Mouse (Mus musculus) MEL (cell line): ENCODE results near the gene Lrrc23. TPM values are rescaled to one million over a fixed set of nuclear protein-coding genes. Genes with fewer than 3 reads are reported as not detected.
A peak's percentile ranks its signal among the peaks of the same experiment; 100 is the strongest.

Experiments used
- DNase-seq: peaks from one replicate; pipeline ENCODE4 v3.0.0; 2011; ENCODE audit warnings: low read depth, low spot score
- H3K27ac ChIP-seq: 2 replicates; pipeline ENCODE4 v1.5.1; 2012; ENCODE audit warnings: low read depth, mild to moderate bottlenecking, control low read depth, low read length, moderate library complexity; ENCODE audit not compliant: control insufficient read depth
- H3K27me3 ChIP-seq, 2 experiments: fragments of 150-350 bp in 1 of 2; sonication (generic) in 1 of 2; 2 replicates each; pipeline ENCODE4 v1.6.1; 2012; ENCODE audit warnings: low read length in 2 of 2, mild to moderate bottlenecking in 2 of 2, improper control_type of control experiment in 1 of 2, moderate library complexity in 1 of 2; ENCODE audit not compliant: insufficient read depth in 2 of 2, control insufficient read depth in 1 of 2
- H3K36me3 ChIP-seq, 2 experiments: 2 replicates each; pipeline ENCODE4 v1.6.1; 2012 to 2014; ENCODE audit warnings: low read length in 2 of 2, improper control_type of control experiment in 1 of 2, inconsistent platforms in 1 of 2, mild to moderate bottlenecking in 1 of 2; ENCODE audit not compliant: insufficient read depth in 2 of 2, control insufficient read depth in 1 of 2
- H3K4me1 ChIP-seq, 2 experiments: fragments of 150-350 bp in 1 of 2; sonication (generic) in 1 of 2; 2 replicates each; pipeline ENCODE4 v1.6.1; 2012; ENCODE audit warnings: low read length in 2 of 2, improper control_type of control experiment in 1 of 2, mild to moderate bottlenecking in 1 of 2; ENCODE audit not compliant: insufficient read depth in 2 of 2, control insufficient read depth in 1 of 2
- H3K4me3 ChIP-seq, 2 experiments: fragments of 150-350 bp in 1 of 2; sonication (generic) in 1 of 2; 2 replicates each; pipeline ENCODE4 v1.5.1; 2012; ENCODE audit warnings: low read depth in 2 of 2, low read length in 2 of 2, mild to moderate bottlenecking in 2 of 2, moderate library complexity in 2 of 2, control low read depth in 1 of 2, improper control_type of control experiment in 1 of 2; ENCODE audit not compliant: control insufficient read depth in 1 of 2, insufficient read depth in 1 of 2
- H3K79me2 ChIP-seq: 2 replicates; pipeline ENCODE4 v1.6.1; 2012; ENCODE audit warnings: mild to moderate bottlenecking, low read length, moderate library complexity; ENCODE audit not compliant: control insufficient read depth, poor library complexity, insufficient read depth
- H3K9ac ChIP-seq: 2 replicates; pipeline ENCODE4 v1.6.1; 2012; ENCODE audit warnings: low read depth, mild to moderate bottlenecking, control low read depth, low read length, moderate library complexity; ENCODE audit not compliant: control insufficient read depth, poor library complexity, severe bottlenecking
- H3K9me3 ChIP-seq: fragments of 150-350 bp; sonication (generic); replicated peaks from 2 replicates; pipeline ENCODE4 v1.6.1; 2012; ENCODE audit warnings: mild to moderate bottlenecking, low read length, improper control_type of control experiment, moderate library complexity; ENCODE audit not compliant: insufficient read depth
- BHLHE40 ChIP-seq: IDR thresholded peaks from 2 replicates; pipeline ENCODE4 v1.6.1; 2012; ENCODE audit warnings: low read depth, mild to moderate bottlenecking, inconsistent platforms, low read length, improper control_type of control experiment, borderline replicate concordance
- CHD1 ChIP-seq: IDR thresholded peaks from 2 replicates; pipeline ENCODE4 v1.6.1; 2012; ENCODE audit warnings: low read depth, mild to moderate bottlenecking, inconsistent platforms, low read length, improper control_type of control experiment
- CTCF ChIP-seq, 3 experiments: IDR thresholded peaks in 2 of 3; conservative IDR thresholded peaks in 1 of 3; 2 replicates each; pipeline ENCODE4 v1.5.1; 2011 to 2012; ENCODE audit warnings: low read length in 3 of 3, low read depth in 2 of 3, mild to moderate bottlenecking in 2 of 3, improper control_type of control experiment in 1 of 3, inconsistent platforms in 1 of 3, mixed read lengths in 1 of 3, moderate library complexity in 1 of 3; ENCODE audit not compliant: control insufficient read depth in 1 of 3, insufficient read depth in 1 of 3, poor library complexity in 1 of 3, severe bottlenecking in 1 of 3
- ETS1 ChIP-seq: IDR thresholded peaks from 2 replicates; pipeline ENCODE4 v1.6.1; 2012; ENCODE audit warnings: low read depth, mild to moderate bottlenecking, inconsistent platforms, low read length, improper control_type of control experiment, moderate library complexity
- HCFC1 ChIP-seq: IDR thresholded peaks from 2 replicates; pipeline ENCODE4 v1.6.1; 2012; ENCODE audit warnings: low read depth, mild to moderate bottlenecking, inconsistent platforms, low read length, improper control_type of control experiment, moderate library complexity
- JUND ChIP-seq: IDR thresholded peaks from 2 replicates; pipeline ENCODE4 v1.6.1; 2011; ENCODE audit warnings: low read depth, mild to moderate bottlenecking, improper control_type of control experiment, low read length
- MAFK ChIP-seq: IDR thresholded peaks from 2 replicates; pipeline ENCODE4 v1.6.1; 2011; ENCODE audit warnings: low read depth, mild to moderate bottlenecking, low read length, improper control_type of control experiment, borderline replicate concordance
- MAX ChIP-seq: IDR thresholded peaks from 2 replicates; pipeline ENCODE4 v1.6.1; 2011; ENCODE audit warnings: low read length, improper control_type of control experiment
- MAZ ChIP-seq: IDR thresholded peaks from 2 replicates; pipeline ENCODE4 v1.6.1; 2012; ENCODE audit warnings: low read depth, mild to moderate bottlenecking, inconsistent platforms, low read length, improper control_type of control experiment
- MYB ChIP-seq: IDR thresholded peaks from 2 replicates; pipeline ENCODE4 v1.6.1; 2011; ENCODE audit warnings: mild to moderate bottlenecking, low read depth, low read length, improper control_type of control experiment
- MYC ChIP-seq: IDR thresholded peaks from 2 replicates; pipeline ENCODE4 v1.6.1; 2011; ENCODE audit warnings: low read depth, mild to moderate bottlenecking, low read length, improper control_type of control experiment, moderate library complexity
- NRF1 ChIP-seq: IDR thresholded peaks from 2 replicates; pipeline ENCODE4 v1.6.1; 2014; ENCODE audit warnings: low read depth, mild to moderate bottlenecking, inconsistent platforms, low read length, improper control_type of control experiment, moderate library complexity; ENCODE audit not compliant: poor library complexity, insufficient read depth, severe bottlenecking
- POLR2AphosphoS5 ChIP-seq: IDR thresholded peaks from 2 replicates; pipeline ENCODE4 v1.6.1; 2012; ENCODE audit warnings: low read depth, borderline replicate concordance, mild to moderate bottlenecking, inconsistent platforms, low read length, moderate library complexity, mixed read lengths
- RAD21 ChIP-seq: IDR thresholded peaks from 2 replicates; pipeline ENCODE4 v1.6.1; 2011; ENCODE audit warnings: mild to moderate bottlenecking, low read depth, low read length, improper control_type of control experiment
- RCOR1 ChIP-seq: IDR thresholded peaks from 2 replicates; pipeline ENCODE4 v1.6.1; 2012; ENCODE audit warnings: low read depth, mild to moderate bottlenecking, inconsistent platforms, low read length, improper control_type of control experiment
- SIN3A ChIP-seq: IDR thresholded peaks from 2 replicates; pipeline ENCODE4 v1.6.1; 2012; ENCODE audit warnings: low read length, improper control_type of control experiment, inconsistent platforms
- SMC3 ChIP-seq: IDR thresholded peaks from 2 replicates; pipeline ENCODE4 v1.6.1; 2011; ENCODE audit warnings: low read depth, low read length, improper control_type of control experiment
- TAL1 ChIP-seq: IDR thresholded peaks from 2 replicates; pipeline ENCODE4 v1.6.1; 2012; ENCODE audit warnings: mild to moderate bottlenecking, inconsistent platforms, low read length, moderate library complexity, mixed read lengths
- TBP ChIP-seq: IDR thresholded peaks from 2 replicates; pipeline ENCODE4 v1.8.0; 2011; ENCODE audit warnings: low read depth, low read length, improper control_type of control experiment
- TCF12 ChIP-seq: IDR thresholded peaks from 2 replicates; pipeline ENCODE4 v1.6.1; 2014; ENCODE audit warnings: low read depth, mild to moderate bottlenecking, inconsistent platforms, low read length, improper control_type of control experiment, moderate library complexity
- UBTF ChIP-seq: IDR thresholded peaks from 2 replicates; pipeline ENCODE4 v1.6.1; 2012; ENCODE audit warnings: low read depth, mild to moderate bottlenecking, inconsistent platforms, low read length, improper control_type of control experiment, moderate library complexity, borderline replicate concordance; ENCODE audit not compliant: insufficient read depth
- USF1 ChIP-seq: IDR thresholded peaks from 2 replicates; pipeline ENCODE4 v1.6.1; 2014; ENCODE audit warnings: low read depth, mild to moderate bottlenecking, inconsistent platforms, low read length, improper control_type of control experiment, moderate library complexity
- USF2 ChIP-seq, 2 experiments: IDR thresholded peaks; 2 replicates each; pipeline ENCODE4 v1.6.1; 2011 to 2012; ENCODE audit warnings: improper control_type of control experiment in 2 of 2, low read length in 2 of 2, borderline replicate concordance in 1 of 2, inconsistent platforms in 1 of 2, low read depth in 1 of 2, mild to moderate bottlenecking in 1 of 2; ENCODE audit not compliant: insufficient read depth in 1 of 2
- ZC3H11A ChIP-seq: IDR thresholded peaks from 2 replicates; pipeline ENCODE4 v1.6.1; 2012; ENCODE audit warnings: low read depth, mild to moderate bottlenecking, inconsistent platforms, low read length, improper control_type of control experiment
- ZKSCAN1 ChIP-seq: IDR thresholded peaks from 2 replicates; pipeline ENCODE4 v1.6.1; 2012; ENCODE audit warnings: low read depth, mild to moderate bottlenecking, inconsistent platforms, low read length, improper control_type of control experiment, moderate library complexity
- polyA plus RNA-seq, 2 experiments: library from polyadenylated mRNA; stranded (reverse) in 1 of 2; unstranded in 1 of 2; fragments of >175 nt in 1 of 2; fragments of >200 nt in 1 of 2; gene quantifications; 2 replicates each; pipeline versions ENCODE4 v1.2.1 to v1.2.4; 2012; ENCODE audit warnings: low replicate concordance in 2 of 2, low read depth in 1 of 2; ENCODE audit not compliant: insufficient read length in 2 of 2, insufficient read depth in 1 of 2, missing spikeins in 1 of 2
- total RNA-seq: library from RNA; depleted of rRNA; stranded (reverse); fragments of 300-350 nt; gene quantifications from 2 replicates; pipeline ENCODE4 v1.2.3, GENCODE M21; 2012

Lrrc23 gene
- total and polyA plus RNA-seq, 3 experiments, result 0.11 TPM; not detected in 2

GRCm38 (mm10) chr6:124795781-124796180 lies 16.3 kb upstream of the Lrrc23 start:
- Histone ChIP-seq H3K79me2 (no peaks in the 10 kb centered on the region), H3K4me3 (no peak overlapping the region), H3K27ac (no peak overlapping the region), H3K36me3 (no peaks in the 10 kb centered on the region), H3K4me1 (no peaks in the 10 kb centered on the region), H3K9ac (no peak overlapping the region), H3K9me3 (no peaks in the 10 kb centered on the region), H3K27me3 (peaks cover 1 to 2% of the 10 kb centered on the region in 2 experiments; a peak in 3 of 4 replicates)
- TF ChIP-seq MYC, result no peak
- TF ChIP-seq RCOR1, result no peak
- no peak for TF ChIP-seq BHLHE40
- TF ChIP-seq SIN3A, result no peak
- no peak for TF ChIP-seq MAFK
- DNase-seq, result no peak

GRCm38 (mm10) chr6:124791911-124792310 lies 12.4 kb upstream of the Lrrc23 start:
- Histone ChIP-seq H3K27ac (no peak overlapping the region), H3K4me3 (no peak overlapping the region), H3K9me3 (no peaks in the 10 kb centered on the region), H3K9ac (no peak overlapping the region), H3K79me2 (no peaks in the 10 kb centered on the region; the same call in 1 of the 2 replicates), H3K4me1 (peaks cover 5 to 9% of the 10 kb centered on the region in 2 experiments), H3K27me3 (peaks cover 1 to 2% of the 10 kb centered on the region in 2 experiments; a peak in 3 of 4 replicates), H3K36me3 (peaks cover 0 to 9% of the 10 kb centered on the region in 2 experiments; a peak in 2 of 4 replicates)
- TF ChIP-seq MYB, result no peak
- TF ChIP-seq TBP, result no peak
- TF ChIP-seq NRF1, result no peak
- DNase-seq, result no peak

GRCm38 (mm10) chr6:124790121-124790520 lies 10.6 kb upstream of the Lrrc23 start:
- Histone ChIP-seq H3K79me2 (no peaks in the 10 kb centered on the region; the same call in 1 of the 2 replicates), H3K27ac (peak overlapping the region; percentile 16; the same call in 1 of the 2 replicates), H3K9me3 (no peaks in the 10 kb centered on the region), H3K36me3 (peaks cover 0 to 9% of the 10 kb centered on the region in 2 experiments; a peak in 2 of 4 replicates), H3K27me3 (peaks cover 1 to 2% of the 10 kb centered on the region in 2 experiments; a peak in 3 of 4 replicates), H3K9ac (peak overlapping the region; percentile 47), H3K4me1 (peaks cover 5 to 9% of the 10 kb centered on the region in 2 experiments), H3K4me3 (peak overlapping the region; percentile 40 to 62)
- DNase-seq, result peak; percentile 83
- TF ChIP-seq TCF12 (no peak), HCFC1 (peak; percentile 21; the same call in 1 of the 2 replicates), ETS1 (no peak), CTCF (IDR thresholded peaks at IDR 0.05 in 2 of 3, conservative IDR thresholded peaks at IDR 0.05 in 1 of 3; ENCODE audit: control insufficient read depth in 1 of 3, insufficient read depth in 1 of 3, low read depth in 2 of 3, low read length in 3 of 3, poor library complexity in 1 of 3, severe bottlenecking in 1 of 3) (no peak), RAD21 (no peak), CHD1 (no peak), MAX (no peak), TBP (0 out of 2 replicates have a peak, but pooled peaks have one; percentile 21), MYB (no peak), NRF1 (no peak), SIN3A (no peak; the same call in 1 of the 2 replicates), SMC3 (no peak), TAL1 (no peak), POLR2AphosphoS5 (no peak), ZC3H11A (no peak), JUND (no peak), USF1 (no peak), ZKSCAN1 (no peak), MAZ (no peak), MYC (no peak), UBTF (no peak), USF2 (IDR thresholded peaks at IDR 0.05; ENCODE audit: borderline replicate concordance in 1 of 2, insufficient read depth in 1 of 2, low read depth in 1 of 2, low read length in 2 of 2) (no peak)
